Mouse (Mus musculus) embryonic fibroblast, embryonic 13.5 days (primary cell): ENCODE measurements around the gene Aifm3. TPM values are rescaled to one million over a fixed set of nuclear protein-coding genes. Genes with fewer than 3 reads are reported as not detected.
"Not testable (repeated sequence)": the region's sequence is repeated elsewhere in the genome, so short reads cannot be mapped to it uniquely, and the experiment has no call there.

ENCODE experiments used
- H3K27ac ChIP-seq: 2 replicates; pipeline ENCODE4 v1.5.1; 2012; ENCODE audit warnings: low read length, control low read depth, inconsistent platforms; ENCODE audit not compliant: insufficient read depth
- H3K4me1 ChIP-seq: 2 replicates; pipeline ENCODE4 v1.6.1; 2011; ENCODE audit warnings: low read length; ENCODE audit not compliant: control insufficient read depth, insufficient read depth
- H3K4me3 ChIP-seq: 2 replicates; pipeline ENCODE4 v1.5.1; 2011; ENCODE audit warnings: mild to moderate bottlenecking, control low read depth, low read length; ENCODE audit not compliant: insufficient read depth
- CTCF ChIP-seq: IDR thresholded peaks from 2 replicates; pipeline ENCODE4 v1.5.1; 2011; ENCODE audit warnings: mild to moderate bottlenecking, control low read depth, low read length, moderate library complexity, borderline replicate concordance; ENCODE audit not compliant: insufficient read depth
- POLR2A ChIP-seq: IDR thresholded peaks from 2 replicates; pipeline ENCODE4 v1.6.1; 2011; ENCODE audit warnings: low read depth, mild to moderate bottlenecking, control low read depth, low read length, moderate library complexity
- polyA plus RNA-seq: library from polyadenylated mRNA; stranded (reverse); fragments of >200 nt; gene quantifications from 2 replicates; pipeline ENCODE4 v1.2.4, GENCODE M21; 2011; ENCODE audit warnings: low read depth; ENCODE audit not compliant: missing spikeins, insufficient read length

Gene Aifm3
- polyA plus RNA-seq, 1 experiment = not detected

DNA sequence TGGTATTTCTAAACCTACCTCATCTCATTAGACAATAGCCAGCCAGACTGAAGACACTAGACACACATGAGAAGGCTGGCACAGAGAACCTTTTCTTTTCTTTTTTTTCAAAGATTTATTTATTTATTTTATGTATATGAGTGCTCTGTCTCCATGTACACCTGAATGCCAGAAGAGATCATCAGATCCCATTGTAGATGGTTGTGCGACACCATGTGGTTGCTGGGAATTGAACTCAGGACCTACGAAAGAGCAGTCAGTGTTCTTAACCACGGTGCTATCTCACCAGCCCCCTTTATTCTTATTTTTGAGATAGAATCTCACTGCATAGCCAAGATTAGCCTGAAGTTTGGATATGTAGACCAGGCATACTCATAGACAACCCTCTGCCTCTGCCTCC is 47.2 kb downstream of the Aifm3 start:
- peaks cover 13% of the 10 kb centered on the region for H3K4me1 ChIP-seq
- TF ChIP-seq POLR2A (no peak), CTCF (no peak)
- H3K4me3 ChIP-seq = no peak overlapping the region
- no peak overlapping the region for H3K27ac ChIP-seq

DNA sequence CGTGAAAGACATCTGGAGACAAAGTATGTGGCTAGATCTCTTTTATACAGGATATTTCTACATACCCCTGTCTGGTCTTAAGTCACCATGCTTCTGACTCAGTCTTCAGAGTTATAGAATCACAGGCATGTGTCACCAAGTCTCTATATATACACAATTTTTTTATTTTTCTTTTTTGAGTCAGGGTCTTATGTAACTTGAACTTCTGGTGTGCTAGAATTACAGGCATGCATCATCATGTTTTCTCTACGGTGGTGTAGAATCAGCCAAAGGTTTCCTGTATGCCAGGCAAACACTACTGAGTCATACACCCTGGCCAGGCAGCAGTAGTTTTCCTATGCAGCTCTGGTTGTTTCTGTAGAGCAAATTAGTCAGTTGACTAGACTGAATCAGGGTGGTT is 53.2 kb downstream of the Aifm3 start:
- Histone ChIP-seq H3K4me3 (no peak overlapping the region), H3K27ac (peak overlapping the region; percentile 68), H3K4me1 (peaks cover 13% of the 10 kb centered on the region)
- no peak for TF ChIP-seq CTCF
- no peak for TF ChIP-seq POLR2A

DNA sequence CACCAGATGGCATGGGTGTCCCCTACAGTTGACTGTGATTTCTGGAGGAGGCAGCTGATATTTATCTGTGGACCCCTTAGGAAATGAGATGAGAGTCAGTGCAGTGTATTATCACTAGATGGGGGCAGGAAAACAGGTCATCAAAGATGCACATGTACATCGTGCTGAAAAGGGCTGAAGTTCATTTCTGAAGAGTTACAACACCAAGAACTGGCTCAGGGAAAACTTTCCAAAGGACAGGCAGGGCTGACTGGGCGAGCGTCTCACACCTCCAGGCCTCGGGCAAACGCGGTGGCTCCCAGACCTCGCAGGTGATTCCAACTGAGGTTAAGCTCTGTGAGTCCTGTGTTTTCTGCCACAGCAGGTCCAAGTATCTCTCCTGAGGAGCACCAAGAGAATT is 63.4 kb downstream of the Aifm3 start:
- Histone ChIP-seq H3K4me1 (no peaks in the 10 kb centered on the region), H3K27ac (no peak overlapping the region), H3K4me3 (no peak overlapping the region)
- no peak for TF ChIP-seq POLR2A

DNA sequence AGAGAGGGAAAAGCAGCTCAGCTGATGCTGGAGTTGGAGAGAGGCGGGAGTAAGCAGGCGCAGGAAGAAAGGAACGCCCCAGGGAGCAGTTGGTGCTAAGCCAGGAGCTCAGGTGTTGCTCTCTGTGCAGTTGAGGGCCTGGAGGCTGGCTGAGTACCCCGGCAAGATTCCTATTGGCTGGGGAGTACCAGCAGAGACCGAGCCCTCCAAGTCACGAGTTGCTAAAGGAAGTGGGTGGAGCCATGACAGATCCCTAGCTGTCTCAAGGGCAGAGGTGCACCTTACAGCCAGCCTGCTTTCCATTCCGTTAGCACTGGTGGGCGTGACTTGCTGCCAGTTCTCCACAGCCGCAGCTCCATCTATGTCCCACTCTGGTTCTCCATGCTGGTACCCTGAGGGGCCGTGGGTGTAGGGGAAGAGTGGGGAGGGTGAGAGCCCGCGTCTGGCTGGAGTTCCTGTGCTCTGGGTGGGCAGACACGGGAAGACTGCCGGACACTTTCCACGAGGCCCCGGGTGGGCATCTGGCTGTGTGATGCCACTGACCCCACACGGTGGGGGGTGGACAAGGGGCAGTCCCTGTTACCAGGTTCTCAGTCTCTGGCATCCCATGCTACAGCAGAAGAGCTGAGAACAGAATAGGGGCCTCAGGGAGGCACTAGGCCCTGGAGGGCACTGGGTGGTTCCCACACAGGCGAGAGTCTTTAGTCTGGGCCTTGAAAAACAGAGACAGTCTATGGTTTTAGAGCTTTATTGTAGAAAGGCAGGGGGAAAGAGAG is 64.7 kb downstream of the Aifm3 start:
- TF ChIP-seq CTCF (no peak), POLR2A (no peak)
- peaks cover 5% of the 10 kb centered on the region; the same call in 1 of the 2 replicates for H3K4me1 ChIP-seq
- H3K27ac ChIP-seq = no peak overlapping the region
- no peak overlapping the region for H3K4me3 ChIP-seq

DNA sequence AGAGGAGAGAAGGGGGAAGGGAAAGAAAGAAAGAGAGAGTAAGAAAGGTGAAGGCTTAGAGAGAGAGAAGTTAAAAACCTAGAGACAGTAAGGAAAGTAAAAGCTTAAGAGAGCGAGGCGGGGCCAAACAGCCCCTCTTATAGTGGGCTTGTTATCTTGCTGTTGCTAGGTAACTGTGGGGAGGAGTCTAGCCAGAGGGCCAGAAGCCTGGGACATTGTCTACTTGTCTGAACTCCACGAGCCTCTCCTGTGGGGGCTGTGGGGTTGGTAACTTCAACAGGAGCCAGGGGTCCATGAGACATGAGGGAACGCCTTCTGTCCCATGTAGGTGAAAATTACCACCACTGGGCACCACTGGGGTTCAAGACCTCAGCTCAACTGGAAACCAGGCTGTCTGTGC is 65.3 kb downstream of the Aifm3 start:
- H3K4me1 ChIP-seq, H3K4me3 ChIP-seq, H3K27ac ChIP-seq: not testable (repeated sequence)

DNA sequence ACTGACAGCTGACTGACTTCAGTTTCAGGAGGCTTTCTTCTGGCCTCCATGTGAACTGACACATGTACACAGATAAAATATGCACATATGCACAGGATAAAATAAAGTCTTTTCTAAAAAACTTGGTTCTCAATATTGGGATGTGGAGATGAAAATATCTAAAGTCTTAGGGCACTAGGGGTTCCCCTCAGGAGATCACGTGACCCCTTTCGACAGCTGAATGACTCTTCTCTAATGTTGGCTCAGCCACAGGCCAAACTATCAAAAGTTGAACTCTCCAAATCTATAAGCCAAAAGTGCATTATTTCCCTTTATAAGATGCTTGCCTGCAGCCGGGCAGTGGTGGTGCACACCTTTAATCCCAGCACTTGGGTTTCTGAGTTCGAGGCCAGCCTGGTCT is 66.8 kb downstream of the Aifm3 start:
- Histone ChIP-seq H3K27ac (no peak overlapping the region), H3K4me1 (peaks cover 10% of the 10 kb centered on the region; the same call in 1 of the 2 replicates), H3K4me3 (no peak overlapping the region)
- TF ChIP-seq CTCF = no peak

DNA sequence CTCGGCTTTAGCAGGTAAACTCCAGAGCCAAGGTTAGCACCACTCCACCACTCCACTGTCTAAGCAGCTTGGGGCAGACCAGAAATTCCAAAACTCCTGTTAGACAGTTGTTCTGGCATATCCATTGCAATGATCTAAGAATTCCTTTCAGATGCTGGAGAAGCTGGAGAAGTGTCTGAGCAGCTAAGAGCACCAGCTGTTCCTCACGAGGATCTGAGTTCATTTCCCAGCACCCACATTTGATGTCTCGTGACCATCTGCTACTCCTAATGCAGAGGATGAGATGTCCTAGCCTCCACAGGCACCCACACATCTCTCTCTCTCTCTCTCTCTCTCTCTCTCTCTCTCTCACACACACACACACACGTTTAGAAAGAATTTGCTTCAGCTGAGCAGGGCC is 67.5 kb downstream of the Aifm3 start:
- H3K4me3 ChIP-seq = no peak overlapping the region
- H3K27ac ChIP-seq = no peak overlapping the region
- no peak for TF ChIP-seq POLR2A
- TF ChIP-seq CTCF = no peak
- peaks cover 13% of the 10 kb centered on the region; the same call in 1 of the 2 replicates for H3K4me1 ChIP-seq

Other genes starting within 250 kb of the Aifm3 start
- 1.5 and 4.5 TPM in 2 replicates for gene Tmem191c, start 213.5 kb upstream of the Aifm3 start, polyA plus RNA-seq
- not detected in 2 replicates for gene Serpind1, start 158.2 kb upstream of the Aifm3 start, polyA plus RNA-seq
- 19.5 and 19.8 TPM in 2 replicates for gene Snap29, start 83.6 kb upstream of the Aifm3 start, polyA plus RNA-seq
- 58.4 and 59.3 TPM in 2 replicates for gene Pi4ka, start 83.3 kb upstream of the Aifm3 start, polyA plus RNA-seq
- gene Crkl, start 37.6 kb upstream of the Aifm3 start, polyA plus RNA-seq = 35.7 and 39.3 TPM in 2 replicates
- gene Lztr1, start 19.1 kb downstream of the Aifm3 start, polyA plus RNA-seq = 97.5 and 113 TPM in 2 replicates
- gene Thap7, start 41.5 kb downstream of the Aifm3 start, polyA plus RNA-seq = 23.8 and 27.0 TPM in 2 replicates
- gene Lrrc74b, start 71.6 kb downstream of the Aifm3 start, polyA plus RNA-seq = 0.25 TPM in 1 of 2 replicates, not detected in the other
- 2.2 and 3.0 TPM in 2 replicates for gene P2rx6, start 72.3 kb downstream of the Aifm3 start, polyA plus RNA-seq
- gene Slc7a4, start 93.6 kb downstream of the Aifm3 start, polyA plus RNA-seq = 2.1 and 2.2 TPM in 2 replicates
- gene Smpd4, start 129.7 kb downstream of the Aifm3 start, polyA plus RNA-seq = 28.7 and 44.8 TPM in 2 replicates
- gene Ccdc74a, start 156.9 kb downstream of the Aifm3 start, polyA plus RNA-seq = 7.1 and 9.7 TPM in 2 replicates
- 65.3 and 67.2 TPM in 2 replicates for gene Med15, start 243.3 kb downstream of the Aifm3 start, polyA plus RNA-seq